Mouse (Mus musculus): Measurements from ENCODE around the gene Mpo. TPM values are rescaled to one million over a fixed set of nuclear protein-coding genes. Genes with fewer than 3 reads are reported as not detected.

Gene Mpo
- polyA plus RNA-seq, 1 experiment from 2014 or later: 1.7 TPM

DNA sequence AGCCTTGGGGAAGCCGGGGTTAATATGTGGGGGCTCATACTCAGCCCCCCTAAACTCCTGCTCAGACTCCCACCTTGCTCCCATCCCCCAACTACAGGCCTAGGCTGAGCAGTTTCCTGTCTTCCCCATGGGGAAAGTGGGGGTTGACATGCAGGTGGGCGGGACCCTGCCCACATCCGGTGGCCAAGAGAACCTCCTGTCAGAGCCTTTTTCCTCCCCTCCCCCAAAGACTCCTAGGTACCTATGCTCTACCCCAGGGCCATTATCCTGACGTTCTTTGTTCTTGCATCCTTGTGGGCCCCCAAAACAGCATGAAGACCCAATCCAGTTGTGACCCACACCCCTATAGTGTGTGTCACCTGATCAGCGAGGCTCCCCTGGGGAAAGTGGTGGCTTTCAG, 38.8 kb upstream of the Mpo start:
- no peak for ATAC-seq (replicated peaks; ENCODE audit: low FRiP score, low TSS enrichment, low read depth)
- Histone ChIP-seq H3K4me1 (replicated peaks; ENCODE audit: control insufficient read depth, insufficient read depth, low read length) (0 out of 2 replicates have a peak, but pooled peaks cover under 1% of the 10 kb centered on the region), H3K27ac (ENCODE audit: low read depth) (no peak overlapping the region), H3K27me3 (replicated peaks; ENCODE audit: control insufficient read depth, insufficient read depth, low read length) (peaks cover 5% of the 10 kb centered on the region), H3K4me2 (ENCODE audit: low read length) (no peak overlapping the region), H3K4me3 (ENCODE audit: low read depth, low read length) (no peak overlapping the region), H3K36me3 (ENCODE audit: control insufficient read depth, insufficient read depth, low read length) (no peaks in the 10 kb centered on the region), H3K9ac (ENCODE audit: low read length) (no peak overlapping the region), H3K9me3 (ENCODE audit: control insufficient read depth, low read length) (no peaks in the 10 kb centered on the region)
- 72% methylated on average over 5 of the region's 5 CpGs for WGBS
- no peak for DNase-seq (ENCODE audit: low spot score)

GRCm38 (mm10) chr11:87755360-87756017, 37.9 kb upstream of the Mpo start:
- Histone ChIP-seq H3K9ac (ENCODE audit: low read length) (no peak overlapping the region), H3K4me3 (ENCODE audit: low read depth, low read length) (no peak overlapping the region), H3K36me3 (ENCODE audit: control insufficient read depth, insufficient read depth, low read length) (no peaks in the 10 kb centered on the region), H3K4me1 (replicated peaks; ENCODE audit: control insufficient read depth, insufficient read depth, low read length) (no peaks in the 10 kb centered on the region), H3K9me3 (ENCODE audit: control insufficient read depth, low read length) (no peaks in the 10 kb centered on the region), H3K27ac (ENCODE audit: low read depth) (no peak overlapping the region), H3K4me2 (ENCODE audit: low read length) (no peak overlapping the region), H3K27me3 (replicated peaks; ENCODE audit: control insufficient read depth, insufficient read depth, low read length) (peaks cover 14% of the 10 kb centered on the region)
- ATAC-seq (replicated peaks; ENCODE audit: low FRiP score, low TSS enrichment, low read depth): no peak
- 82% methylated on average over 17 of the region's 17 CpGs for WGBS
- no peak for DNase-seq (ENCODE audit: low spot score)

- no peak overlapping the region for H3K27ac ChIP-seq (ENCODE audit: low read depth)
- no peak; the same call in 1 of the 2 replicates for ATAC-seq (replicated peaks; ENCODE audit: low FRiP score, low TSS enrichment, low read depth)
These were observed 37.0 kb upstream of the Mpo start for GRCm38 (mm10) chr11:87756251-87756820.

DNA sequence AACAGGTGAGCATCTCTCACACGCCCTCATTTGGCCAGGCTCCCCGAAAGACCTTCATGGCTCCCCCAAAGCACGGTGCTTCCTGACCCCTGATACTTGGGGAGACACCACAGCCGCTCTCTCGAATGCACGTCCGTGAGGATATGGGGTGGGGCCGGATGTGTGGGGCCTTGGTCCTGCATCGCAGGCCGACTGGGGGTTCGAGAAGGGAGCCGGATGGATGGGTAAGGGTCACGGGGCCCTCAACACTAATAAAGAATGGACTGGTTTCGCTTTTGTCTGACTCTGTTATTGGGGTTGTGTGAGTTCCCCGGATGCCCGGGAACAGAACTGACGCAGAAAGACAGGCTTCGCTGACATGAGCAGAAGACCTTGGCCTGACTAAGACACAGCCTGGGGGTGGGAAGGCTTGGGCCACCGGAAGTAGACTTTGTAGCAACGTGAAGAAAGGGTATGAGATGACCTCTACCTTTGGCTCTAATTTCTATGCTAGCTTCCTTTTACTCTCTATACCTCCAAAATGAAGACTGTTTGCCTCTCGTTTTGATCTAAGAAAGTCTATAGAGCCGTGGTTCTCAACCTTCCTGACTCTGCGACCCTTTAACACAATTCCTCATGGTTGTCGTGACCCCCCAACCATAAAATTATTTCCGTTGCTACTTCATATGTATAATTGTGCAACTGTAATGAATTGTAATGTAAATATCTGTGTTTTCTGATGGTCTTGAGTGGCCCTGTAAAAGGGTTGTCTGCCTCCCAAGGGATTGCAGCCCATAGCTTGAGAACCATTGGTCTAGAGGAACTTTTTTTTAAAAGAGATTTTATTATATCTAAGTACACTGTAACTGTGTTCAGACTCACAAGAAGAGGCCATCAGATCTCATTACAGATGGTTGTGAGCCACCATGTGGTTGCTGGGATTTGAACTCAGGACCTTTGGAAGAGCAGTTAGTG, 36.1 kb upstream of the Mpo start:
- Histone ChIP-seq H3K4me2 (ENCODE audit: low read length) (no peak overlapping the region), H3K9me3 (ENCODE audit: control insufficient read depth, low read length) (no peaks in the 10 kb centered on the region), H3K9ac (ENCODE audit: low read length) (no peak overlapping the region), H3K4me3 (ENCODE audit: low read depth, low read length) (0 out of 2 replicates have a peak overlapping the region, but pooled peaks have one; percentile 4), H3K27me3 (replicated peaks; ENCODE audit: control insufficient read depth, insufficient read depth, low read length) (peaks cover 32% of the 10 kb centered on the region), H3K4me1 (replicated peaks; ENCODE audit: control insufficient read depth, insufficient read depth, low read length) (no peaks in the 10 kb centered on the region), H3K27ac (ENCODE audit: low read depth) (no peak overlapping the region), H3K36me3 (ENCODE audit: control insufficient read depth, insufficient read depth, low read length) (no peaks in the 10 kb centered on the region)
- DNase-seq (ENCODE audit: low spot score) (no peak), ATAC-seq (replicated peaks; ENCODE audit: low FRiP score, low TSS enrichment, low read depth) (no peak)
- 87% methylated on average over 25 of the region's 25 CpGs for WGBS

More at GRCm38 (mm10) chr11:87756251-87756820, 37.0 kb upstream of the Mpo start:
- Histone ChIP-seq H3K9ac (ENCODE audit: low read length) (no peak overlapping the region), H3K9me3 (ENCODE audit: control insufficient read depth, low read length) (no peaks in the 10 kb centered on the region), H3K27me3 (replicated peaks; ENCODE audit: control insufficient read depth, insufficient read depth, low read length) (peaks cover 23% of the 10 kb centered on the region), H3K4me1 (replicated peaks; ENCODE audit: control insufficient read depth, insufficient read depth, low read length) (no peaks in the 10 kb centered on the region), H3K4me2 (ENCODE audit: low read length) (no peak overlapping the region), H3K36me3 (ENCODE audit: control insufficient read depth, insufficient read depth, low read length) (no peaks in the 10 kb centered on the region), H3K4me3 (ENCODE audit: low read depth, low read length) (no peak overlapping the region)
- 89% methylated on average over 15 of the region's 15 CpGs for WGBS
- no peak for DNase-seq (ENCODE audit: low spot score)

GRCm38 (mm10) chr11:87758161-87758911, 35.0 kb upstream of the Mpo start:
- H3K4me2 ChIP-seq (ENCODE audit: low read length): no peak overlapping the region
- 80% methylated on average over 7 of the region's 7 CpGs for WGBS
- H3K36me3 ChIP-seq (ENCODE audit: control insufficient read depth, insufficient read depth, low read length): no peaks in the 10 kb centered on the region
- H3K4me1 ChIP-seq (replicated peaks; ENCODE audit: control insufficient read depth, insufficient read depth, low read length): no peaks in the 10 kb centered on the region
- ATAC-seq (replicated peaks; ENCODE audit: low FRiP score, low TSS enrichment, low read depth) (no peak), DNase-seq (ENCODE audit: low spot score) (no peak)
- no peaks in the 10 kb centered on the region for H3K9me3 ChIP-seq (ENCODE audit: control insufficient read depth, low read length)
- no peak overlapping the region for H3K4me3 ChIP-seq (ENCODE audit: low read depth, low read length)
- H3K9ac ChIP-seq (ENCODE audit: low read length): no peak overlapping the region
- H3K27me3 ChIP-seq (replicated peaks; ENCODE audit: control insufficient read depth, insufficient read depth, low read length): peaks cover 43% of the 10 kb centered on the region
- no peak overlapping the region for H3K27ac ChIP-seq (ENCODE audit: low read depth)

DNA sequence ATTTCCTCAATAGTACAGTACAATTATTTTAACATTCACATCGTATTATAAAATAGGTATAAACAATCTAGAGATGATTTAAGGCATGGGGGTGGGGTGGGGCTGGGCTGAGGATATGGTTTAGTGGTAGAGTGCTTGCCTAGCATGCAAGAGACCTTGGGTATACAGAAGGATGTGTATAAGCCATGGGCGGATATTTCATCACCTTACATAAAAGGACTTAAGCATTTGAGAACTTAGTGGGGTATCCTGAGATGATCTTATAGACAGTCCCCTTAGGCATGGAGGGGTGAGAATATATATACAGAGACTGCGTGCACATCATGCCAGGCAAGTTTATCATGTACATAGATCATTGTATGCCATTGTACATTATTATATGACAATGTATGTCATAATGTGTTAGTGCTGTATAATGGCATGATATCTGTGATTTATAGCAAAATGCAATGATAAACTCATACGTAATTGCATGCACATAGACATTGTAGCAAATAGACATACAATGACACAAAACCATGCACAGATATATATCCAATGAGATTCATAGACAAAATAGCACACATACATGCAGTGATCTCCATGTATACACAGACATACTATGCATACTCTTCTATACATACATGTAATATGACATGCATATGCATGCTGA, 34.3 kb upstream of the Mpo start:
- peaks cover 50% of the 10 kb centered on the region for H3K27me3 ChIP-seq (replicated peaks; ENCODE audit: control insufficient read depth, insufficient read depth, low read length)
- H3K4me2 ChIP-seq (ENCODE audit: low read length): no peak overlapping the region
- H3K9ac ChIP-seq (ENCODE audit: low read length): no peak overlapping the region
- DNase-seq (ENCODE audit: low spot score) (no peak), ATAC-seq (replicated peaks; ENCODE audit: low FRiP score, low TSS enrichment, low read depth) (no peak)
- H3K9me3 ChIP-seq (ENCODE audit: control insufficient read depth, low read length): no peaks in the 10 kb centered on the region
- no peaks in the 10 kb centered on the region for H3K36me3 ChIP-seq (ENCODE audit: control insufficient read depth, insufficient read depth, low read length)
- H3K4me1 ChIP-seq (replicated peaks; ENCODE audit: control insufficient read depth, insufficient read depth, low read length): no peaks in the 10 kb centered on the region
- H3K4me3 ChIP-seq (ENCODE audit: low read depth, low read length): no peak overlapping the region
- WGBS: 72% methylated on average over 4 of the region's 4 CpGs
- no peak overlapping the region for H3K27ac ChIP-seq (ENCODE audit: low read depth)

GRCm38 (mm10) chr11:87759609-87760005, 33.8 kb upstream of the Mpo start:
- Histone ChIP-seq H3K36me3 (ENCODE audit: control insufficient read depth, insufficient read depth, low read length) (no peaks in the 10 kb centered on the region), H3K4me3 (ENCODE audit: low read depth, low read length) (no peak overlapping the region), H3K4me1 (replicated peaks; ENCODE audit: control insufficient read depth, insufficient read depth, low read length) (peaks cover 5% of the 10 kb centered on the region; the same call in 1 of the 2 replicates), H3K9me3 (ENCODE audit: control insufficient read depth, low read length) (no peaks in the 10 kb centered on the region), H3K27me3 (replicated peaks; ENCODE audit: control insufficient read depth, insufficient read depth, low read length) (peaks cover 55% of the 10 kb centered on the region), H3K4me2 (ENCODE audit: low read length) (no peak overlapping the region), H3K27ac (ENCODE audit: low read depth) (no peak overlapping the region), H3K9ac (ENCODE audit: low read length) (no peak overlapping the region)
- DNase-seq (ENCODE audit: low spot score) (no peak), ATAC-seq (replicated peaks; ENCODE audit: low FRiP score, low TSS enrichment, low read depth) (no peak)
- 5% methylated on average over 3 of the region's 3 CpGs for WGBS

Measured in intestine, embryonic 14.5 days (tissue).